Mouse (Mus musculus): ENCODE data around the gene Ugp2.

DNA sequence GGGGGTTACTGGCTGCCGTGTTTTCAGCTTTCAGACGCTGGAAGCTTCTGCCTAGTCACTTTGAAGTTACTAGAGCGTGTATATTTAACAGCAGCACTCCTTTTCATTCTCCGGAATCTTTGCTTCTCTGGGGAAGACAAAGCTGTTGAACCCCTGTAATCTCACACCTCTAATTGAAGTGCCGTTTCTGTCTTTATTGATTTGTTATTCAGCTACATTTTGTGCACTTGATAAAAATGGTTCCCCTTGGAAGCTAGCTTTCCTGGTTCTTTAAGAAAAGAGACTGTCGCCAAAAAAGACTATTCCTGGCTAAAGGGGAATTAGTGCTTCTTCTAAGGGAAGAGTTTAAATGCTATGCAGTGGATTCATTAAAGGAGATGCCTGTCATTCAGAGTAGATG is 61.5 kb downstream of the Ugp2 start:
- no peak for TF ChIP-seq SIN3A (IDR thresholded peaks at IDR 0.05; ENCODE audit: low read length)
- TF ChIP-seq POLR2A (IDR thresholded peaks at IDR 0.05; ENCODE audit: low read depth, low read length), result no peak
- TF ChIP-seq NRF1 (IDR thresholded peaks at IDR 0.05; ENCODE audit: low read depth, low read length), result no peak
- TF ChIP-seq ZKSCAN1 (IDR thresholded peaks at IDR 0.05; ENCODE audit: borderline replicate concordance, low read depth, low read length), result no peak
- no peak for TF ChIP-seq E2F4 (IDR thresholded peaks at IDR 0.05; ENCODE audit: insufficient replicate concordance, low read depth, low read length)
- no peak for TF ChIP-seq CTCF (conservative IDR thresholded peaks at IDR 0.05 in 1 of 2, IDR thresholded peaks at IDR 0.05 in 1 of 2; ENCODE audit: low read depth in 2 of 2, low read length in 2 of 2)
- no peak for TF ChIP-seq CHD1 (IDR thresholded peaks at IDR 0.05; ENCODE audit: low read depth, low read length)
- no peak for TF ChIP-seq POLR2AphosphoS2 (IDR thresholded peaks at IDR 0.05; ENCODE audit: low read depth, low read length)
- TF ChIP-seq MYC (IDR thresholded peaks at IDR 0.05; ENCODE audit: low read depth, low read length), result no peak
- TF ChIP-seq ZC3H11A (IDR thresholded peaks at IDR 0.05; ENCODE audit: low read depth, low read length), result no peak

Data from CH12.LX (cell line).